Mouse (Mus musculus) ES-E14 (cell line): ENCODE measurements around the gene Tpt1. TPM values are rescaled to one million over a fixed set of nuclear protein-coding genes. Genes with fewer than 3 reads are reported as not detected.

Experiments used
- DNase-seq: peaks from one replicate; pipeline ENCODE4 v3.0.0-alpha.2; 2013; ENCODE audit warnings: low read depth, low spot score
- H3K27ac ChIP-seq: 2 replicates; pipeline ENCODE4 v1.5.1; 2012; ENCODE audit warnings: low read depth, mild to moderate bottlenecking, low read length, moderate library complexity, mixed read lengths; ENCODE audit not compliant: poor library complexity, insufficient read depth, severe bottlenecking
- H3K36me3 ChIP-seq: 2 replicates; pipeline ENCODE4 v1.6.1; 2012; ENCODE audit warnings: mild to moderate bottlenecking, low read length, moderate library complexity, mixed read lengths; ENCODE audit not compliant: control insufficient read depth, poor library complexity, insufficient read depth, severe bottlenecking
- H3K4me1 ChIP-seq, 2 experiments: fragments of 150-350 bp in 1 of 2; sonication (generic) in 1 of 2; 2 replicates each; pipeline ENCODE4 v1.6.1; 2012; ENCODE audit warnings: low read length in 2 of 2, mild to moderate bottlenecking in 1 of 2, mixed read lengths in 1 of 2; ENCODE audit not compliant: control insufficient read depth in 2 of 2, insufficient read depth in 2 of 2, poor library complexity in 1 of 2
- H3K4me3 ChIP-seq, 2 experiments: fragments of 150-350 bp in 1 of 2; sonication (generic) in 1 of 2; 2 replicates each; pipeline ENCODE4 v1.5.1; 2012; ENCODE audit warnings: low read length in 2 of 2, low read depth in 1 of 2, mild to moderate bottlenecking in 1 of 2, mixed read lengths in 1 of 2; ENCODE audit not compliant: insufficient read depth in 1 of 2, poor library complexity in 1 of 2, severe bottlenecking in 1 of 2
- H3K9ac ChIP-seq: 2 replicates; pipeline ENCODE4 v1.6.1; 2012; ENCODE audit warnings: low read depth, mild to moderate bottlenecking, low read length, mixed read lengths; ENCODE audit not compliant: poor library complexity, insufficient read depth, severe bottlenecking
- H3K9me3 ChIP-seq: fragments of 150-350 bp; sonication (generic); 2 replicates; pipeline ENCODE4 v1.6.1; 2012; ENCODE audit warnings: low read depth, mild to moderate bottlenecking, low read length; ENCODE audit not compliant: control insufficient read depth, insufficient read depth
- CHD2 ChIP-seq: IDR thresholded peaks from 2 replicates; pipeline ENCODE4 v1.6.1; 2014; ENCODE audit warnings: mild to moderate bottlenecking, low read depth, low read length, inconsistent platforms
- HCFC1 ChIP-seq: IDR thresholded peaks from 2 replicates; pipeline ENCODE4 v1.6.1; 2012; ENCODE audit warnings: low read length, inconsistent platforms, borderline replicate concordance; ENCODE audit not compliant: insufficient read depth
- MAFK ChIP-seq: IDR thresholded peaks from 2 replicates; pipeline ENCODE4 v1.6.1; 2014; ENCODE audit warnings: mild to moderate bottlenecking, low read depth, low read length, inconsistent platforms; ENCODE audit not compliant: insufficient read depth
- ZC3H11A ChIP-seq: IDR thresholded peaks from 2 replicates; pipeline ENCODE4 v1.6.1; 2012; ENCODE audit warnings: low read depth, mild to moderate bottlenecking, inconsistent platforms, low read length, borderline replicate concordance
- ZNF384 ChIP-seq: IDR thresholded peaks from 2 replicates; pipeline ENCODE4 v1.6.1; 2012; ENCODE audit warnings: low read depth, low read length, inconsistent platforms
- in situ Hi-C, 2 experiments: fragments of 600-800 bp; cut with MboI; formaldehyde crosslinking; loops; one replicate each; pipeline ENCODE4 v1.15.1; 2025; ENCODE audit warnings: low sequenced_read_pairs in 2 of 2, inconsistent platforms in 1 of 2; ENCODE audit not compliant: unreplicated experiment in 2 of 2
- total RNA-seq: library from RNA; depleted of rRNA; stranded (reverse); fragments of 300-350 nt; gene quantifications from 2 replicates; pipeline ENCODE4 v1.2.3, GENCODE M21; 2012; rRNA removed

Tpt1 gene
- 592 and 613 TPM in 2 replicates for total RNA-seq

DNA sequence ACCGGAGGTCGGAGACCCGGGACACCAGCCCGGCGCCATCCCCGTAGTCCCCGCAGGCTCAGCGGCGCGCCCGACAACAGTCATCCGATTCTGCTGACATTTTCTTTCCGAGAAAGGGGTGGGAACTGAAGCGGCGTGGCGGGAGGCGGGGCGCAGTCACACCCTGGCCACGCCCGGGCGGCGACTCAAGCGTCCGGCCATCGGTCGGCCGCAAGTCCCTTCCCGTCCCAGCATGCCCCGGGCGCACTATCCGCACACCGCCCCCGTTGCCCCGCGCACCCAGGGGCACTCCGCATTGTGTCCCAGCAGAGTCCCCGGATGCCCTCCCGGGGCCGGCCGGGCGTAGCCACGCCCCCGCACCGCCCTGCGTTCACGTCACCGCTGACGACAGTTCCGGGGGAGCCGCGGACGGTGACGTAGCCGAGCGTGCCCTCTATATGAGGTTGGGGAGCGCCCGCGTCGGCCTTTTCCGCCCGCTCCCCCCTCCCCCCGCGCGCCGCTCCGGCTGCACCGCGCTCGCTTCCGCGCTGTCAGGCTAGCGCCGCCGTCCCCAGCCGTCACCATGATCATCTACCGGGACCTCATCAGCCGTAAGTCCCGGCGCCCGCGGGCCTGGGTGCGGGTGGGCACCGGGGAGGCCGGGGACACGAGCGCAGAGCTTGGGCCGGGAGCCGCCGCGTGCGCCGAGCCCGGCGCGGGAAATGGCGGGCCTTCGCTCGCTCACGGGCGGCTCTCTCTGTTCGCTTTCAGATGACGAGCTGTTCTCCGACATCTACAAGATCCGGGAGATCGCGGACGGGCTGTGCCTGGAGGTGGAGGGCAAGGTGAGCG is at the start of gene Tpt1:
Gene Tpt1, plus strand, starts transcription at position 227 of the 831 bp plus-strand sequence.
- DNase-seq: peak; percentile 89
- TF ChIP-seq MAFK: peak; percentile 59; the same call in 1 of the 2 replicates
- TF ChIP-seq CHD2: no peak
- Histone ChIP-seq H3K9ac (peak within 1 kb of the TSS; percentile 98), H3K9me3 (no peaks in the 10 kb centered on the region), H3K4me1 (peaks cover 0 to 4% of the 10 kb centered on the region in 2 experiments; a peak in 1 of 4 replicates), H3K36me3 (peaks cover 27% of the 10 kb centered on the region), H3K4me3 (peak within 1 kb of the TSS; percentile 80 to 96), H3K27ac (peak within 1 kb of the TSS; percentile 92)
- in situ Hi-C loops: no loop called here

DNA sequence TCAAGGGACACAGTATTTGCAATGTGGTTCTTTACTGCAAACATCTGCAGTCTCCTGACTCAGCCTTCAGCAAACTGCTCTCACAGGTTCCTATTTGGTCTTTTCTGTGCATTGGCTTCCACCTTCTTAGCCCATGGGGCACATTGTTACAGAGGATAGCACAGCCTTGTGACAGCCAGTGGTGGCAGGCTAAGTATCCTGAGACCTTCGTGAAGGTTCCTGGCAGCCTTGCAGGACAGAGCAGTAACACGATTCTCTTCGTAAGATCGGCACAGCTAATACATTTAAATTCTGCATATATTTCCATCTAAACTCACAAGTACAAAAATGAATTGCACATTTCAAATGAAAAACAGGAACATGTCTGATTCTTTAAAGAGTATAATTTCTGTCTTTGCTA is 49.0 kb upstream of the Tpt1 start:
- no peaks in the 10 kb centered on the region for H3K9me3 ChIP-seq
- DNase-seq: no peak
- in situ Hi-C loops: no loop called here
- H3K4me3 ChIP-seq: no peak overlapping the region
- TF ChIP-seq ZNF384: no peak
- no peak for TF ChIP-seq ZC3H11A
- TF ChIP-seq MAFK: no peak
- TF ChIP-seq HCFC1: no peak
- TF ChIP-seq CHD2: no peak
- H3K27ac ChIP-seq: no peak overlapping the region
- H3K36me3 ChIP-seq: no peaks in the 10 kb centered on the region
- H3K4me1 ChIP-seq: peaks cover 0 to 2% of the 10 kb centered on the region in 2 experiments; a peak in 1 of 4 replicates
- H3K9ac ChIP-seq: no peak overlapping the region

DNA sequence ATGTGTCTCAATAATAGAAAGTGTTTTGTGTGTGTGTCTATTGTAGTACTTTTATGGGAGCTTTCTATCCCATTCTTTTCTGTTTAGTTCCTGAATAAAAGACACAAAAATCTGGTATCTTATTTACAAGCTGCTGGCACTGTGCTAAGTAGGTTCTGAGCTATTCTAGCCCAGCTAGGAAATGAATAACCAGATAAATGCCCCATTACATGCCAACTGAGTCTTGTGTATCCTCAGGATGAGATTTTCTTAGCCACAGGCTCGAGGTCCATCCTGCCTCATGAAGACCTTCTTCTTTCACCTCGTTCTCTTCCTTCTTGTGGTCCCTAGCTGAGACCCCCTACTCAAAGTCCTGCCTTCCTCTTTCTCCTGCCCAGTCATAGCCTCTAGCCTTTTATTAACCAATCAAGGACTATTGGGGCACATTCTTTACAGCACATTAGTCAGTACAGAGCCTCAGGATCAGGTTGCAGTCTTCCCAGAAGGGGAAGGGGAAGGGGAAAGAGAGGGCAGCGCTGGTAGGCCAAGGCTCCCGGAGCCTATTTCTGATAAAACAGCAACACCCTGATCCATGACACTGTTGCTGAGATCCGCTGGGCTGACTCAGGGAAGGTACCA is 47.0 kb upstream of the Tpt1 start:
- Histone ChIP-seq H3K9me3 (no peaks in the 10 kb centered on the region), H3K27ac (no peak overlapping the region), H3K9ac (no peak overlapping the region), H3K4me3 (no peak overlapping the region), H3K36me3 (no peaks in the 10 kb centered on the region), H3K4me1 (peaks cover 0 to 2% of the 10 kb centered on the region in 2 experiments; a peak in 1 of 4 replicates)
- DNase-seq: no peak
- no peak for TF ChIP-seq ZNF384
- TF ChIP-seq ZC3H11A: no peak
- in situ Hi-C loops: no loop called here

DNA sequence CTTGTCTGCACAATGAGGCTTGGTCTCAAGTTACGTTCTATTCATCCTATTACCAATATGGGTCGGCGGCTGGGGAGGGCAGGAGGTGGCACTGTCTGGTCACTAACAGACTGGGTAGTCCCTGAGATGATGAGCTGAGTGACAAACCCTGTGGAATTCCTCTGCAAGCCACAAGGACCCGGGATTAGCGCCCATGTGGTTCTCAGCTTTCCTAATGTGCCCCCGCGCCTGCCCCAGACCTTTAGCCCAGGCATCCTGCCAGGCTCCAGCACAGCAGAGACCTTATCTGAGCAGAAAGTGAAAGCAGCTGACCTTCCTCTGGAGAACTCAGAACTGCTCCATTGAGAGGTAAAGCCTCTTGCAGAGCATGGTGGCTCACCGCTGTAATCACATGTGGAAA is 37.1 kb upstream of the Tpt1 start:
- in situ Hi-C loops: no loop called here
- Histone ChIP-seq H3K4me3 (no peak overlapping the region), H3K27ac (no peak overlapping the region), H3K9ac (no peak overlapping the region), H3K36me3 (no peaks in the 10 kb centered on the region), H3K9me3 (no peaks in the 10 kb centered on the region), H3K4me1 (no peaks in the 10 kb centered on the region; a peak in 1 of 4 replicates)
- TF ChIP-seq ZC3H11A: no peak
- TF ChIP-seq HCFC1: no peak
- no peak for DNase-seq

DNA sequence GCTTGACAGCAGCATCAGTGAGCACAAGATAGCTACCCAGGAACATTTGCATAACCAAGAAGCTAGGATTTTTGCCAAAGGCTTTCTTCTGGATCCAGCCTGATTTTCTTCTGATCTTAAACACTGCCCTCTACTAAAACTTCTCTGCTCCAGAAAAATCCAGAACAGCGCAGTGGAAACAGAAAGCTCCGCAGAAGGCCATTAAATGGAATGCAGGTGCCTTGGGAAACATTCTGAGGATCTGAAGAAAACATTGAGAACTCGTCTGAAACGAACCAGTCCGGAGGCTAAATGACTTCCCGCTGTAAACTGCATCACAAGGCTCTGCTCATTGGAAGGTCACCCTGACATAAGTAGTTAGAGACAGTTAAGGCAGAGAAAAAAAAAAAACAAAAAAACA is 35.0 kb upstream of the Tpt1 start:
- Histone ChIP-seq H3K9me3 (no peaks in the 10 kb centered on the region), H3K27ac (no peak overlapping the region), H3K9ac (no peak overlapping the region), H3K36me3 (no peaks in the 10 kb centered on the region), H3K4me3 (no peak overlapping the region), H3K4me1 (no peaks in the 10 kb centered on the region; a peak in 1 of 4 replicates)
- TF ChIP-seq CHD2 (no peak), ZC3H11A (no peak), HCFC1 (no peak), ZNF384 (no peak), MAFK (no peak)
- no peak for DNase-seq
- in situ Hi-C loops: no loop called here
